ENCODE assay signal across 33 mouse cellular contexts in genomic region chr5:139327634-139328020, GRCm38 (mm10). TPM values are rescaled to one million over a fixed set of nuclear protein-coding genes. Genes with fewer than 3 reads are reported as not detected.
DNase-seq lines count a peak whose midpoint lies in the region; ATAC-seq and TF ChIP-seq lines count a peak whose summit lies in the region.
"Had no signal": no experiment of that assay in that cellular context is flagged by ENCODE, and none has a peak within 500 bp of the region (broad histone marks: within the 10 kb centered on the region; RNA-seq: fewer than 3 reads in every experiment).

No protein-coding gene starts in this region.

- TF ChIP-seq POLR2A in bone marrow, adult 2 months (IDR thresholded peaks at IDR 0.05; ENCODE audit: borderline replicate concordance, control insufficient read depth, low read depth, low read length), result no peak

- no peak for DNase-seq in cerebellum, postnatal 36 days
- DNase-seq in left cerebral cortex, adult 18-20 months (ENCODE audit: low spot score in 2 of 2), result no peak
- DNase-seq: cerebellum, adult 8-10 months; forebrain, postnatal 0 days; gastrocnemius, postnatal 25 days; heart, adult 2 months; kidney, adult 18-20 months; layer of hippocampus, adult 9-11 months; left cerebral cortex, postnatal 4 days; lung, embryonic 14.5 days; lung, postnatal 4 days; retina, postnatal 1 day; thymus, postnatal 4 days had no signal

- peak overlapping the region; percentile 29; the same call in 1 of the 2 replicates for H3K9ac ChIP-seq in intestine, embryonic 16.5 days (ENCODE audit: low read depth, low read length)
- H3K9ac ChIP-seq in intestine, postnatal 0 days (ENCODE audit: low read depth, low read length), result no peak overlapping the region
- no peak overlapping the region for H3K9ac ChIP-seq in liver, embryonic 16.5 days (ENCODE audit: low read depth, low read length)
- H3K9ac ChIP-seq: forebrain, postnatal 0 days; hindbrain, embryonic 12.5 days; limb, embryonic 15.5 days; lung, embryonic 14.5 days; midbrain, embryonic 13.5 days; neural tube, embryonic 13.5 days had no signal

- no peak overlapping the region for H3K27ac ChIP-seq in intestine, embryonic 16.5 days (ENCODE audit: low read length)
- no peak overlapping the region for H3K27ac ChIP-seq in intestine, postnatal 0 days (ENCODE audit: low read depth, low read length)
- H3K27ac ChIP-seq in bone marrow, adult 2 months (ENCODE audit: control insufficient read depth, insufficient read depth, low read depth, low read length, poor library complexity), result peak overlapping the region; percentile 84
- peak overlapping the region; percentile 54; the same call in 1 of the 2 replicates for H3K27ac ChIP-seq in liver, embryonic 16.5 days (ENCODE audit: low read length)
- H3K27ac ChIP-seq: heart, adult 2 months; hindbrain, embryonic 12.5 days; kidney, postnatal 0 days; limb, embryonic 15.5 days; midbrain, embryonic 13.5 days; neural tube, embryonic 13.5 days had no signal

- no peaks in the 10 kb centered on the region for H3K36me3 ChIP-seq in intestine, embryonic 16.5 days (ENCODE audit: control insufficient read depth, insufficient read depth, low read length)
- H3K36me3 ChIP-seq in intestine, postnatal 0 days (ENCODE audit: control insufficient read depth, insufficient read depth), result no peaks in the 10 kb centered on the region
- H3K36me3 ChIP-seq in liver, embryonic 16.5 days (ENCODE audit: control insufficient read depth, insufficient read depth), result no peaks in the 10 kb centered on the region
- H3K36me3 ChIP-seq: G1E; hindbrain, embryonic 12.5 days; limb, embryonic 15.5 days; midbrain, embryonic 13.5 days; neural tube, embryonic 13.5 days had no signal

- WGBS in intestine, embryonic 16.5 days, result 68% methylated on average over 7 of the region's 7 CpGs
- WGBS in intestine, postnatal 0 days, result 63% methylated on average over 7 of the region's 7 CpGs
- 13% methylated on average over 7 of the region's 7 CpGs for WGBS in bone marrow, adult 2 months
- 23% methylated on average over 7 of the region's 7 CpGs for WGBS in liver, embryonic 16.5 days (ENCODE audit: insufficient replicate concordance)

- no peaks in the 10 kb centered on the region for H3K9me3 ChIP-seq in intestine, embryonic 16.5 days (ENCODE audit: control insufficient read depth, low read length)
- H3K9me3 ChIP-seq in intestine, postnatal 0 days (ENCODE audit: control insufficient read depth), result no peaks in the 10 kb centered on the region
- H3K9me3 ChIP-seq in liver, embryonic 16.5 days (replicated peaks; ENCODE audit: control insufficient read depth, low read length), result no peaks in the 10 kb centered on the region
- H3K9me3 ChIP-seq: G1E; hindbrain, embryonic 12.5 days; limb, embryonic 15.5 days; midbrain, embryonic 13.5 days; neural tube, embryonic 13.5 days had no signal

- TF ChIP-seq CTCF in intestine, postnatal 0 days (IDR thresholded peaks at IDR 0.05; ENCODE audit: low read depth), result no peak
- TF ChIP-seq CTCF in bone marrow, adult 2 months (IDR thresholded peaks at IDR 0.05; ENCODE audit: control insufficient read depth, insufficient read depth, low read length), result no peak

- ATAC-seq in intestine, embryonic 16.5 days, result no peak
- no peak for ATAC-seq in intestine, postnatal 0 days
- ATAC-seq in liver, embryonic 16.5 days (ENCODE audit: low read depth), result no peak
- 0 out of 2 replicates have a peak, but pooled peaks have one; percentile 30 for ATAC-seq in monocyte, adult 5-6 weeks (replicated peaks; ENCODE audit: insufficient number of reproducible peaks, low FRiP score, low TSS enrichment, poor library complexity, severe bottlenecking)
- ATAC-seq: forebrain, postnatal 0 days; midbrain, embryonic 13.5 days had no signal

- H3K4me2 ChIP-seq in intestine, embryonic 16.5 days (ENCODE audit: low read depth, low read length), result no peak overlapping the region
- H3K4me2 ChIP-seq in intestine, postnatal 0 days (replicated peaks; ENCODE audit: low read depth), result no peak overlapping the region
- H3K4me2 ChIP-seq in liver, embryonic 16.5 days (ENCODE audit: low read depth, low read length), result no peak overlapping the region
- H3K4me2 ChIP-seq: hindbrain, embryonic 12.5 days; limb, embryonic 15.5 days; lung, embryonic 14.5 days; midbrain, embryonic 13.5 days; neural tube, embryonic 13.5 days had no signal

- H3K27me3 ChIP-seq in intestine, embryonic 16.5 days (replicated peaks; ENCODE audit: control insufficient read depth, insufficient read depth, low read length), result peaks cover 17% of the 10 kb centered on the region; the same call in 1 of the 2 replicates
- H3K27me3 ChIP-seq in intestine, postnatal 0 days (replicated peaks; ENCODE audit: control insufficient read depth, insufficient read depth, low read length), result no peaks in the 10 kb centered on the region
- H3K27me3 ChIP-seq in liver, embryonic 16.5 days (ENCODE audit: control insufficient read depth, insufficient read depth, low read depth, low read length), result peaks cover 16% of the 10 kb centered on the region
- H3K27me3 ChIP-seq: CH12.LX had no signal

- peaks cover 29% of the 10 kb centered on the region for H3K4me1 ChIP-seq in intestine, embryonic 16.5 days (ENCODE audit: control insufficient read depth, insufficient read depth, low read length)
- 0 out of 2 replicates have a peak, but pooled peaks cover 7% of the 10 kb centered on the region for H3K4me1 ChIP-seq in intestine, postnatal 0 days (replicated peaks; ENCODE audit: control insufficient read depth, insufficient read depth, low read length)
- H3K4me1 ChIP-seq in bone marrow, adult 2 months (ENCODE audit: control insufficient read depth, insufficient read depth, low read length), result peaks cover 7% of the 10 kb centered on the region
- H3K4me1 ChIP-seq in liver, embryonic 16.5 days (ENCODE audit: control insufficient read depth, low read depth, low read length), result peaks cover 20% of the 10 kb centered on the region

- H3K4me3 ChIP-seq in intestine, embryonic 16.5 days (ENCODE audit: low read length), result no peak overlapping the region
- H3K4me3 ChIP-seq in intestine, postnatal 0 days (ENCODE audit: low read depth, low read length), result no peak overlapping the region
- no peak overlapping the region for H3K4me3 ChIP-seq in bone marrow, adult 2 months (replicated peaks; ENCODE audit: control insufficient read depth, low read depth, low read length)
- H3K4me3 ChIP-seq in liver, embryonic 16.5 days (ENCODE audit: low read depth, low read length), result no peak overlapping the region
- H3K4me3 ChIP-seq: heart, adult 2 months; hindbrain, embryonic 12.5 days; limb, embryonic 15.5 days; midbrain, embryonic 13.5 days; neural tube, embryonic 13.5 days had no signal

RNA-seq across cellular contexts. Expression of gene Adap1, which starts 2.2 kb away (rescaled TPM):
- polyA plus RNA-seq in intestine, embryonic 16.5 days (2015; fragmentation: Nextera tagmentation; extraction: Ambion mirVana), result 5.3 and 6.3 TPM in 2 replicates
- polyA plus RNA-seq in intestine, postnatal 0 days (2015; fragmentation: Nextera tagmentation; extraction: Ambion mirVana), result 33.4 and 33.8 TPM in 2 replicates
- 12.1 and 26.4 TPM in 2 replicates for polyA plus RNA-seq in bone marrow, adult 2 months (2011; ENCODE audit: insufficient read depth, insufficient read length, low replicate concordance, missing spikeins)
- polyA plus RNA-seq in liver, embryonic 16.5 days (2015; fragmentation: Nextera tagmentation; extraction: Ambion mirVana), result 1.1 and 1.3 TPM in 2 replicates
- total RNA-seq in monocyte, adult 5-6 weeks (2017), result 67.3 to 90.2 TPM (median 72.6 TPM) in 3 replicates
- 100 to 1,000 TPM; 229 to 237 TPM for total RNA-seq in left cerebral cortex, adult 18-20 months (2021)

RNA-seq across cellular contexts. Expression of gene Cox19, which starts 23.6 kb away (rescaled TPM):
- 183 and 195 TPM in 2 replicates for polyA plus RNA-seq in intestine, embryonic 16.5 days (2015; fragmentation: Nextera tagmentation; extraction: Ambion mirVana)
- 181 and 184 TPM in 2 replicates for polyA plus RNA-seq in intestine, postnatal 0 days (2015; fragmentation: Nextera tagmentation; extraction: Ambion mirVana)
- polyA plus RNA-seq in bone marrow, adult 2 months (2011; ENCODE audit: insufficient read depth, insufficient read length, low replicate concordance, missing spikeins), result 27.6 and 39.3 TPM in 2 replicates
- 42.2 and 48.1 TPM in 2 replicates for polyA plus RNA-seq in liver, embryonic 16.5 days (2015; fragmentation: Nextera tagmentation; extraction: Ambion mirVana)
- 9.5 to 46.4 TPM (median 15.2 TPM) in 3 replicates for total RNA-seq in monocyte, adult 5-6 weeks (2017)
- total RNA-seq in left cerebral cortex, adult 18-20 months (2021), result 10 to 100 TPM; 66.8 to 67.7 TPM

RNA-seq across cellular contexts. Expression of gene Cyp2w1, which starts 24.8 kb away (rescaled TPM):
- 33.9 and 44.0 TPM in 2 replicates for polyA plus RNA-seq in intestine, embryonic 16.5 days (2015; fragmentation: Nextera tagmentation; extraction: Ambion mirVana)
- polyA plus RNA-seq in intestine, postnatal 0 days (2015; fragmentation: Nextera tagmentation; extraction: Ambion mirVana), result 15.8 and 18.1 TPM in 2 replicates
- not detected in 2 replicates for polyA plus RNA-seq in bone marrow, adult 2 months (2011; ENCODE audit: insufficient read depth, insufficient read length, low replicate concordance, missing spikeins)
- 0.42 TPM in 1 of 2 replicates, not detected in the other for polyA plus RNA-seq in liver, embryonic 16.5 days (2015; fragmentation: Nextera tagmentation; extraction: Ambion mirVana)
- total RNA-seq in monocyte, adult 5-6 weeks (2017), result not detected in 3 replicates
- not detected for total RNA-seq in left cerebral cortex, adult 18-20 months (2021)
- total RNA-seq: adrenal gland, adult 2 months; adrenal gland, postnatal 4 days; CH12.LX; forebrain, postnatal 0 days; G1E; gastrocnemius, postnatal 25 days; heart, adult 2 months; heart, postnatal 25 days; left cerebral cortex, adult 8-10 months; left cerebral cortex, postnatal 4 days had no signal
- polyA plus RNA-seq: adrenal gland, adult 2 months; cortical plate, adult 2 months; forebrain, embryonic 11.5 days; forebrain, postnatal 0 days; G1E; heart, adult 2 months; heart, embryonic 14.5 days; kidney, postnatal 0 days; lung, embryonic 14.5 days; midbrain, embryonic 13.5 days; neural tube, embryonic 13.5 days; spleen, adult 2 months had no signal

RNA-seq across cellular contexts. Expression of gene Gpr146, which starts 49.9 kb away (rescaled TPM):
- 2.3 and 2.5 TPM in 2 replicates for polyA plus RNA-seq in intestine, embryonic 16.5 days (2015; fragmentation: Nextera tagmentation; extraction: Ambion mirVana)
- polyA plus RNA-seq in intestine, postnatal 0 days (2015; fragmentation: Nextera tagmentation; extraction: Ambion mirVana), result 2.5 and 2.6 TPM in 2 replicates
- polyA plus RNA-seq in bone marrow, adult 2 months (2011; ENCODE audit: insufficient read depth, insufficient read length, low replicate concordance, missing spikeins), result 14.6 and 20.1 TPM in 2 replicates
- 20.6 and 24.1 TPM in 2 replicates for polyA plus RNA-seq in liver, embryonic 16.5 days (2015; fragmentation: Nextera tagmentation; extraction: Ambion mirVana)
- total RNA-seq in monocyte, adult 5-6 weeks (2017), result 6.9 to 10.8 TPM (median 9.8 TPM) in 3 replicates
- total RNA-seq in left cerebral cortex, adult 18-20 months (2021), result 10 to 100 TPM; 10.6 to 13.0 TPM

Comparison
In these comparisons a context has a peak if more than half of its experiments do, and no peak if none do; other contexts are left out.
1. H3K27ac ChIP-seq: peak in bone marrow, adult 2 months (single experiment) and liver, embryonic 16.5 days (single experiment); none in intestine, embryonic 16.5 days (single experiment) and intestine, postnatal 0 days (single experiment).
2. RNA of gene Cyp2w1, which starts 24.8 kb away (polyA plus RNA-seq): 33.9 to 44.0 TPM in intestine, embryonic 16.5 days and 15.8 to 18.1 TPM in intestine, postnatal 0 days; 0.42 TPM in liver, embryonic 16.5 days and not detected in bone marrow, adult 2 months; every median in the first group is over 10 times any median in the second.